Mouse (Mus musculus): ENCODE results near the gene Foxp1. TPM values are rescaled to one million over a fixed set of nuclear protein-coding genes. Genes with fewer than 3 reads are reported as not detected.

The Foxp1 gene
- polyA plus RNA-seq, 1 experiment: 76.1 TPM

GRCm38 (mm10) chr6:99470906-99471305 is 51.6 kb downstream of the Foxp1 start:
- Histone ChIP-seq H3K36me3 (replicated peaks; ENCODE audit: low read length) (peaks cover 12% of the 10 kb centered on the region), H3K9me3 (no peaks in the 10 kb centered on the region), H3K4me3 (replicated peaks) (no peak overlapping the region), H3K27me3 (replicated peaks) (no peaks in the 10 kb centered on the region), H3K4me1 (peaks cover 7% of the 10 kb centered on the region)
- TF ChIP-seq GATA1 (IDR thresholded peaks at IDR 0.05; ENCODE audit: borderline replicate concordance, low read length) (no peak), FLI1 (IDR thresholded peaks at IDR 0.05; ENCODE audit: low read length) (no peak)

GRCm38 (mm10) chr6:99469134-99469834 is 53.2 kb downstream of the Foxp1 start:
- TF ChIP-seq GATA1 (IDR thresholded peaks at IDR 0.05; ENCODE audit: borderline replicate concordance, low read length) (no peak), FLI1 (IDR thresholded peaks at IDR 0.05; ENCODE audit: low read length) (no peak)

GRCm38 (mm10) chr6:99467831-99468230 is 54.7 kb downstream of the Foxp1 start:
- H3K4me1 ChIP-seq: peaks cover 7% of the 10 kb centered on the region
- H3K27me3 ChIP-seq (replicated peaks): no peaks in the 10 kb centered on the region
- H3K9me3 ChIP-seq: no peaks in the 10 kb centered on the region
- H3K4me3 ChIP-seq (replicated peaks): no peak overlapping the region
- peaks cover 26% of the 10 kb centered on the region for H3K36me3 ChIP-seq (replicated peaks; ENCODE audit: low read length)
- no peak for TF ChIP-seq GATA1 (IDR thresholded peaks at IDR 0.05; ENCODE audit: borderline replicate concordance, low read length)
- TF ChIP-seq FLI1 (IDR thresholded peaks at IDR 0.05; ENCODE audit: low read length): no peak

More at GRCm38 (mm10) chr6:99469134-99469834, 53.2 kb downstream of the Foxp1 start:
- H3K4me3 ChIP-seq (replicated peaks): no peak overlapping the region
- no peaks in the 10 kb centered on the region for H3K27me3 ChIP-seq (replicated peaks)
- no peaks in the 10 kb centered on the region for H3K9me3 ChIP-seq
- H3K36me3 ChIP-seq (replicated peaks; ENCODE audit: low read length): peaks cover 25% of the 10 kb centered on the region
- H3K4me1 ChIP-seq: peaks cover 7% of the 10 kb centered on the region

GRCm38 (mm10) chr6:99467109-99467508 is 55.4 kb downstream of the Foxp1 start:
- no peak overlapping the region for H3K4me3 ChIP-seq (replicated peaks)
- H3K27me3 ChIP-seq (replicated peaks): no peaks in the 10 kb centered on the region
- H3K36me3 ChIP-seq (replicated peaks; ENCODE audit: low read length): peaks cover 26% of the 10 kb centered on the region
- H3K4me1 ChIP-seq: peaks cover 7% of the 10 kb centered on the region
- no peaks in the 10 kb centered on the region for H3K9me3 ChIP-seq
- no peak for TF ChIP-seq GATA1 (IDR thresholded peaks at IDR 0.05; ENCODE audit: borderline replicate concordance, low read length)
- TF ChIP-seq FLI1 (IDR thresholded peaks at IDR 0.05; ENCODE audit: low read length): no peak

GRCm38 (mm10) chr6:99466354-99466753 is 56.2 kb downstream of the Foxp1 start:
- TF ChIP-seq FLI1 (IDR thresholded peaks at IDR 0.05; ENCODE audit: low read length) (no peak), GATA1 (IDR thresholded peaks at IDR 0.05; ENCODE audit: borderline replicate concordance, low read length) (no peak)
- H3K4me1 ChIP-seq: peaks cover 7% of the 10 kb centered on the region
- H3K27me3 ChIP-seq (replicated peaks): no peaks in the 10 kb centered on the region
- peaks cover 26% of the 10 kb centered on the region for H3K36me3 ChIP-seq (replicated peaks; ENCODE audit: low read length)
- no peaks in the 10 kb centered on the region for H3K9me3 ChIP-seq
- H3K4me3 ChIP-seq (replicated peaks): no peak overlapping the region

- Histone ChIP-seq H3K36me3 (replicated peaks; ENCODE audit: low read length) (peaks cover 32% of the 10 kb centered on the region), H3K4me1 (no peaks in the 10 kb centered on the region), H3K9me3 (no peaks in the 10 kb centered on the region), H3K4me3 (replicated peaks) (no peak overlapping the region), H3K27me3 (replicated peaks) (no peaks in the 10 kb centered on the region)
- no peak for TF ChIP-seq GATA1 (IDR thresholded peaks at IDR 0.05; ENCODE audit: borderline replicate concordance, low read length)
- no peak for TF ChIP-seq FLI1 (IDR thresholded peaks at IDR 0.05; ENCODE audit: low read length)
Measured at GRCm38 (mm10) chr6:99464449-99464848, 58.1 kb downstream of the Foxp1 start.

GRCm38 (mm10) chr6:99463906-99464305 is 58.6 kb downstream of the Foxp1 start:
- TF ChIP-seq FLI1 (IDR thresholded peaks at IDR 0.05; ENCODE audit: low read length) (no peak), GATA1 (IDR thresholded peaks at IDR 0.05; ENCODE audit: borderline replicate concordance, low read length) (no peak)
- Histone ChIP-seq H3K36me3 (replicated peaks; ENCODE audit: low read length) (peaks cover 32% of the 10 kb centered on the region), H3K4me3 (replicated peaks) (no peak overlapping the region), H3K27me3 (replicated peaks) (no peaks in the 10 kb centered on the region), H3K9me3 (no peaks in the 10 kb centered on the region), H3K4me1 (no peaks in the 10 kb centered on the region)

GRCm38 (mm10) chr6:99458775-99459174 is 63.7 kb downstream of the Foxp1 start:
- Histone ChIP-seq H3K4me3 (replicated peaks) (no peak overlapping the region), H3K9me3 (no peaks in the 10 kb centered on the region), H3K36me3 (replicated peaks; ENCODE audit: low read length) (peaks cover 30% of the 10 kb centered on the region), H3K4me1 (peaks cover 5% of the 10 kb centered on the region), H3K27me3 (replicated peaks) (no peaks in the 10 kb centered on the region)
- no peak for TF ChIP-seq GATA1 (IDR thresholded peaks at IDR 0.05; ENCODE audit: borderline replicate concordance, low read length)

GRCm38 (mm10) chr6:99453763-99454520 is 68.6 kb downstream of the Foxp1 start:
- Histone ChIP-seq H3K9me3 (no peaks in the 10 kb centered on the region), H3K27me3 (replicated peaks) (no peaks in the 10 kb centered on the region), H3K4me1 (peaks cover 30% of the 10 kb centered on the region), H3K4me3 (replicated peaks) (no peak overlapping the region), H3K36me3 (replicated peaks; ENCODE audit: low read length) (peaks cover 19% of the 10 kb centered on the region)
- TF ChIP-seq FLI1 (IDR thresholded peaks at IDR 0.05; ENCODE audit: low read length) (no peak), GATA1 (IDR thresholded peaks at IDR 0.05; ENCODE audit: borderline replicate concordance, low read length) (no peak)

- no peaks in the 10 kb centered on the region for H3K27me3 ChIP-seq (replicated peaks)
- peaks cover 4% of the 10 kb centered on the region; the same call in 1 of the 2 replicates for H3K9me3 ChIP-seq
- no peak for TF ChIP-seq GATA1 (IDR thresholded peaks at IDR 0.05; ENCODE audit: borderline replicate concordance, low read length)
- TF ChIP-seq FLI1 (IDR thresholded peaks at IDR 0.05; ENCODE audit: low read length): no peak
- H3K4me3 ChIP-seq (replicated peaks): no peak overlapping the region
- peaks cover 36% of the 10 kb centered on the region for H3K4me1 ChIP-seq
- H3K36me3 ChIP-seq (replicated peaks; ENCODE audit: low read length): peaks cover 17% of the 10 kb centered on the region
Measured at GRCm38 (mm10) chr6:99452638-99453185, 69.8 kb downstream of the Foxp1 start.
